Mouse (Mus musculus) bone marrow macrophage, adult 2 months (primary cell): ENCODE measurements at regions not wholly inside any gene's neighbourhood (a gene's known extent, or its start where the extent isn't known, plus 50 kb on each side); places are given as distances from the start of the nearest gene placed in this dataset.

Experiments used
- CTCF ChIP-seq: IDR thresholded peaks from 2 replicates; pipeline ENCODE4 v1.5.1; 2012; ENCODE audit warnings: low read depth, mild to moderate bottlenecking, low read length, moderate library complexity
- POLR2A ChIP-seq: IDR thresholded peaks from 2 replicates; pipeline ENCODE4 v1.6.1; 2012; ENCODE audit warnings: mild to moderate bottlenecking, low read depth, low read length, borderline replicate concordance

GRCm38 (mm10) chr10:66953976-66954505, 141.9 kb upstream of the Jmjd1c start:
- no peak for TF ChIP-seq POLR2A
- no peak for TF ChIP-seq CTCF
